18 mouse cellular contexts compared by ENCODE assay signal in the genomic region with DNA sequence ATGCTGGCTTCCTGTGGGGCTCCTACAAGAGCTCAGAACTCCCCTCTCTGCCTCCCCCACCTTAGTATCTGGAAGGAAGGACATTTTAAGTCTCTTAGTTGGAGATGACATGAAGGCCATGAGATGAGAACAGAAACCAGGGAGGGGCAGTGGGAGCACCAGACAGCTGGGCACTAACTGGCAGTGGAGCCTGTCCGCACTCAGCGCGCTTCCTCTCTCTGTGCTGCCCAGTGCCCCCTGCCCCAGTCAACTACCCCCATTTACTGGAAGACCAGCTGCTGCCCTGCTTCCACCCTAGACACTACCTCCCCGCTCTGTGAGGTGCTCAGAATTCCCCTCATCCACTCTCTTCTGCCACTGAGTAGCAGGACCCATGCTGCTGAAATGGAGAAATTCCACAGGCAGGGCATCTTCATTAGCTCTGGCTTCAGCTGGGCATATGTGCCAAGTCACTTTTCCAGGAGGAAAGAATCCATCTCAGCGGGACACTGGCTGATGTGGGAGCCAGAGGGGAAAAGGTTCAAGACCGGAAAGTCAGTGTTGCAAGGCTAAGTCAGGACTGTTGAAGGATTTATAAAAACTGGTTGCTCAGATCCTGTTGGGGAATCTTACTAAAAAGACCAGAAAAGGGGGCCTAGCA.
DNase-seq lines count a peak whose midpoint lies in the region; ATAC-seq and TF ChIP-seq lines count a peak whose summit lies in the region.
"Had no signal": no experiment of that assay in that cellular context is flagged by ENCODE, and none has a peak within 500 bp of the region (broad histone marks: within the 10 kb centered on the region; RNA-seq: fewer than 3 reads in every experiment).

No protein-coding gene starts in this region.

- peak overlapping the region; percentile 62 for H3K27ac ChIP-seq in gastrocnemius, adult 2 months
- peak overlapping the region; percentile 47; the same call in 1 of the 2 replicates for H3K27ac ChIP-seq in brown adipose tissue, adult 24 weeks (replicated peaks; ENCODE audit: low read depth, low read length)
- H3K27ac ChIP-seq: embryonic facial prominence, embryonic 13.5 days; limb, embryonic 13.5 days; liver, embryonic 15.5 days had no signal

- 0 out of 2 replicates have a peak, but pooled peaks cover 7% of the 10 kb centered on the region for H3K4me1 ChIP-seq in lung, adult 2 months (ENCODE audit: control insufficient read depth, insufficient read depth, low read length)
- H3K4me1 ChIP-seq in brown adipose tissue, adult 24 weeks (ENCODE audit: control insufficient read depth, insufficient read depth, insufficient read length, low read length): peaks cover 61% of the 10 kb centered on the region

- 68% methylated on average over 6 of the region's 6 CpGs for WGBS in lung, adult 2 months

- no peak for TF ChIP-seq POLR2A in lung, adult 2 months (IDR thresholded peaks at IDR 0.05; ENCODE audit: borderline replicate concordance, extremely low read depth, low read depth, low read length)

- no peak overlapping the region for H3K4me3 ChIP-seq in gastrocnemius, adult 2 months
- H3K4me3 ChIP-seq in lung, adult 2 months (replicated peaks; ENCODE audit: extremely low read depth, low read depth, low read length): no peak overlapping the region
- H3K4me3 ChIP-seq in brown adipose tissue, adult 24 weeks (ENCODE audit: insufficient read depth, low read depth, low read length): no peak overlapping the region
- H3K4me3 ChIP-seq: embryonic facial prominence, embryonic 13.5 days; limb, embryonic 13.5 days; liver, embryonic 15.5 days had no signal

- intact Hi-C loops in gastrocnemius, adult 2 months (cut with DNase I): no loop called here

- no peak for TF ChIP-seq CTCF in gastrocnemius, adult 2 months (IDR thresholded peaks at IDR 0.05)
- TF ChIP-seq CTCF in lung, adult 2 months (IDR thresholded peaks at IDR 0.05; ENCODE audit: insufficient read depth, low read length): no peak

- ATAC-seq in megakaryocyte, adult 5-6 weeks (ENCODE audit: poor library complexity, severe bottlenecking): peak; percentile 54
- ATAC-seq: intestine, embryonic 16.5 days; lung, postnatal 0 days had no signal

- no peak for DNase-seq in gastrocnemius, adult 2 months
- no peak for DNase-seq in gastrocnemius, adult 18-20 months (ENCODE audit: low spot score)
- peak; percentile 7 for DNase-seq in lung, adult 2 months
- no peak for DNase-seq in lung, postnatal 10 days
- DNase-seq in embryo, embryonic 10.5 days (ENCODE audit: low spot score): no peak
- DNase-seq: adrenal gland, postnatal 10 days; cerebellum, adult 9-10 months; gastrocnemius, postnatal 25 days; layer of hippocampus, postnatal 36 days; right cerebral cortex, adult 18-20 months; thymus, postnatal 36 days had no signal
